Mouse (Mus musculus): ENCODE results near the gene Usp24. TPM values are rescaled to one million over a fixed set of nuclear protein-coding genes. Genes with fewer than 3 reads are reported as not detected.

Usp24 gene
- total and polyA plus RNA-seq, 3 experiments, result 27.0 to 40.8 (median 31.9) TPM

DNA sequence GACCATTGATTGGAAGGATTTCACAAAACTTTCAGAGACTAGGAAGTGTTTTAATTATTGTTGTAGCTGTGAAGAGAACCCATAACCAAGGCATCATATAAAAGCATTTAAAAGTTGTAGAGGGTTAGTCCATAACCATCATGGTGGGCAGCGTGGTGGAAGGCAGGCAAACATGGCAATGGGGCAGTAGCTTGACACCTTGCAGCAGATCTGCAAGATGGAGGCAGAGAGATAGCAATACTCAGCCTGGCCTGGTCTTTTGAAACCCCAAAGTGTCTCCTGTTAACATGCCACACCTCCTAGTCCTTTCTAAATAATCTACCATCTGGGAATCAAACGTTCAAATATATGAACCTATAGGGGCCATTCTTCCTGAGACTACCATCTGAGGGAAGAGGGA, 17.6 kb downstream of the Usp24 start:
- Histone ChIP-seq H3K4me1 (ENCODE audit: control insufficient read depth in 1 of 2, insufficient read depth in 2 of 2, low read length in 2 of 2) (peaks cover 7 to 23% of the 10 kb centered on the region in 2 experiments), H3K4me3 (ENCODE audit: control insufficient read depth in 1 of 2, insufficient read depth in 1 of 2, low read depth in 2 of 2, low read length in 2 of 2) (no peak overlapping the region), H3K27me3 (ENCODE audit: control insufficient read depth in 1 of 2, insufficient read depth in 2 of 2, low read length in 2 of 2) (no peaks in the 10 kb centered on the region), H3K36me3 (ENCODE audit: control insufficient read depth in 1 of 2, insufficient read depth in 2 of 2, low read length in 2 of 2) (peaks cover 8 to 19% of the 10 kb centered on the region in 2 experiments), H3K9ac (ENCODE audit: control insufficient read depth, low read depth, low read length, poor library complexity, severe bottlenecking) (no peak overlapping the region), H3K79me2 (ENCODE audit: control insufficient read depth, insufficient read depth, low read length, poor library complexity) (peaks cover 60% of the 10 kb centered on the region), H3K27ac (ENCODE audit: control insufficient read depth, low read depth, low read length) (no peak overlapping the region), H3K9me3 (replicated peaks; ENCODE audit: insufficient read depth, low read length) (no peaks in the 10 kb centered on the region)
- DNase-seq (ENCODE audit: low read depth, low spot score), result no peak
- TF ChIP-seq MEF2A (IDR thresholded peaks at IDR 0.05; ENCODE audit: extremely low read depth, insufficient replicate concordance, low read depth, low read length, poor library complexity, severe bottlenecking) (no peak), RCOR1 (IDR thresholded peaks at IDR 0.05; ENCODE audit: low read depth, low read length) (no peak), MYB (IDR thresholded peaks at IDR 0.05; ENCODE audit: low read depth, low read length) (no peak), POLR2AphosphoS2 (IDR thresholded peaks at IDR 0.05; ENCODE audit: low read length) (no peak)

DNA sequence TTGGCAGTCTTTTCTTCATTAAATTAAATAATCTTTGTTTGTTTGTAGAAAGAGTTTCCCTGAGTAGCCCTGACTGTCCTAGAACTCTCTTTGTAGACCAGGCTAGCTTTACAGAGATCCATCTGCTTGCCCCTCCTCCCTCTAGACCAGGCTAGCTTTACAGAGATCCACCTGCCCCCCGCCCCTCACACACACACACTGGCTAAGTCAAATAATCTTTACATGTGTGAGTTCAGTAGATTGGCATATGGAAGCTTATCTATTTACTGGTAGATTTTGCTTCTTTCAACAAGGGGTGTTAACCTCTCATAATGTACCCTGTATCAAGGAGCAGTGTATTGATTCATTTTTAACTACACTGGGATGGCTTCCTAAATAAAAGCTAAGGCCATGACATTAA, 19.8 kb downstream of the Usp24 start:
- Histone ChIP-seq H3K4me1 (ENCODE audit: control insufficient read depth in 1 of 2, insufficient read depth in 2 of 2, low read length in 2 of 2) (peaks cover 7 to 21% of the 10 kb centered on the region in 2 experiments), H3K9ac (ENCODE audit: control insufficient read depth, low read depth, low read length, poor library complexity, severe bottlenecking) (no peak overlapping the region), H3K9me3 (replicated peaks; ENCODE audit: insufficient read depth, low read length) (no peaks in the 10 kb centered on the region), H3K36me3 (ENCODE audit: control insufficient read depth in 1 of 2, insufficient read depth in 2 of 2, low read length in 2 of 2) (peaks cover under 1 to 17% of the 10 kb centered on the region in 2 experiments), H3K27ac (ENCODE audit: control insufficient read depth, low read depth, low read length) (0 out of 2 replicates have a peak overlapping the region, but pooled peaks have one; percentile 36), H3K4me3 (ENCODE audit: control insufficient read depth in 1 of 2, insufficient read depth in 1 of 2, low read depth in 2 of 2, low read length in 2 of 2) (no peak overlapping the region), H3K79me2 (ENCODE audit: control insufficient read depth, insufficient read depth, low read length, poor library complexity) (peaks cover 54% of the 10 kb centered on the region), H3K27me3 (ENCODE audit: control insufficient read depth in 1 of 2, insufficient read depth in 2 of 2, low read length in 2 of 2) (no peaks in the 10 kb centered on the region)
- DNase-seq (ENCODE audit: low read depth, low spot score), result no peak
- TF ChIP-seq E2F4 (IDR thresholded peaks at IDR 0.05; ENCODE audit: borderline replicate concordance, low read depth, low read length) (no peak), BHLHE40 (IDR thresholded peaks at IDR 0.05; ENCODE audit: borderline replicate concordance, low read depth, low read length) (no peak), GABPA (IDR thresholded peaks at IDR 0.05; ENCODE audit: low read depth, low read length) (no peak), ETS1 (IDR thresholded peaks at IDR 0.05; ENCODE audit: low read depth, low read length) (no peak), EP300 (IDR thresholded peaks at IDR 0.05; ENCODE audit: low read depth in 1 of 2, low read length in 2 of 2) (peak; percentile 38 to 40; a peak in 1 of 4 replicates), MXI1 (IDR thresholded peaks at IDR 0.05; ENCODE audit: low read depth, low read length) (peak; percentile 15; the same call in 1 of the 2 replicates), KAT2A (conservative IDR thresholded peaks at IDR 0.05; ENCODE audit: low read depth, low read length) (no peak), SIN3A (IDR thresholded peaks at IDR 0.05; ENCODE audit: low read length) (peak; percentile 38; the same call in 1 of the 2 replicates), MYB (IDR thresholded peaks at IDR 0.05; ENCODE audit: low read depth, low read length) (no peak), TCF12 (IDR thresholded peaks at IDR 0.05; ENCODE audit: low read depth, low read length) (no peak), SMC3 (IDR thresholded peaks at IDR 0.05; ENCODE audit: low read depth, low read length) (no peak), NRF1 (IDR thresholded peaks at IDR 0.05; ENCODE audit: insufficient read depth, low read depth, low read length, poor library complexity, severe bottlenecking) (no peak), ZC3H11A (IDR thresholded peaks at IDR 0.05; ENCODE audit: low read depth, low read length) (no peak), POLR2AphosphoS2 (IDR thresholded peaks at IDR 0.05; ENCODE audit: low read length) (no peak), MYC (IDR thresholded peaks at IDR 0.05; ENCODE audit: low read depth, low read length) (no peak), UBTF (IDR thresholded peaks at IDR 0.05; ENCODE audit: borderline replicate concordance, insufficient read depth, low read depth, low read length) (no peak), POLR2A (IDR thresholded peaks at IDR 0.05; ENCODE audit: control insufficient read depth in 1 of 2, insufficient read depth in 1 of 2, low read depth in 1 of 2, low read length in 2 of 2, poor library complexity in 1 of 2) (no peak), MAX (IDR thresholded peaks at IDR 0.05; ENCODE audit: low read length) (0 out of 2 replicates have a peak, but pooled peaks have one; percentile 20), USF1 (IDR thresholded peaks at IDR 0.05; ENCODE audit: low read depth, low read length) (no peak), RCOR1 (IDR thresholded peaks at IDR 0.05; ENCODE audit: low read depth, low read length) (no peak; the same call in 1 of the 2 replicates), HCFC1 (IDR thresholded peaks at IDR 0.05; ENCODE audit: low read depth, low read length) (no peak), ELF1 (IDR thresholded peaks at IDR 0.05; ENCODE audit: low read depth, low read length) (no peak), CTCF (IDR thresholded peaks at IDR 0.05 in 2 of 3, conservative IDR thresholded peaks at IDR 0.05 in 1 of 3; ENCODE audit: control insufficient read depth in 1 of 3, insufficient read depth in 1 of 3, low read depth in 2 of 3, low read length in 3 of 3, poor library complexity in 1 of 3, severe bottlenecking in 1 of 3) (no peak), TBP (IDR thresholded peaks at IDR 0.05; ENCODE audit: low read depth, low read length) (no peak), NELFE (IDR thresholded peaks at IDR 0.05; ENCODE audit: low read depth, low read length) (no peak), MAFK (IDR thresholded peaks at IDR 0.05; ENCODE audit: borderline replicate concordance, low read depth, low read length) (no peak), JUND (IDR thresholded peaks at IDR 0.05; ENCODE audit: low read depth, low read length) (no peak), ZNF384 (IDR thresholded peaks at IDR 0.05; ENCODE audit: low read depth, low read length) (no peak), GATA1 (IDR thresholded peaks at IDR 0.05; ENCODE audit: low read depth, low read length) (0 out of 2 replicates have a peak, but pooled peaks have one; percentile 12)
